Mouse (Mus musculus) lung, adult 18-20 months (tissue): ENCODE measurements around the gene Zmynd15.
"Not testable (repeated sequence)": the region's sequence is repeated elsewhere in the genome, so short reads cannot be mapped to it uniquely, and the experiment has no call there.

Experiments
- DNase-seq, 2 experiments: peaks; one replicate each; pipeline ENCODE4 v3.0.0; 2022; ENCODE audit warnings: mixed read lengths in 2 of 2

Gene Zmynd15

DNA sequence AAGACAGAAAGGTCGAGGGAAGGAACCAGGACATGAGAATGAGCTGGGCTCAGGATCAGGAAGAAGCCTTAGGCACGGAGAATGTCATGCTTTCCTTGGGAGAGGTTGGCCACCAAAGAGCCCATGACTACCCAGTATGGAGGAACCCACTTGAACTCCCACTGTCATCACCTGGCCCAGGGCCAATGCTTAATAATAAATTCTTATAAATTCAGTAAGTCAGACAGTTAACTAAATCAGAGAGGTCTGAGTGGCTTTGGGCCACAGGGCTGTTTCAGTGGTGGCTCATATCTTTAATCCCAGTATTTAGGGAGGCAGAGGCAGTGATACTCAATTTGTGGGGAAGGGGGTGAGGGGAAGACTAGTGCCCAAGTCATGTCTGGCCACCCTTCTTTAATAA, 8.3 kb upstream of the Zmynd15 start:
- no peak for DNase-seq

DNA sequence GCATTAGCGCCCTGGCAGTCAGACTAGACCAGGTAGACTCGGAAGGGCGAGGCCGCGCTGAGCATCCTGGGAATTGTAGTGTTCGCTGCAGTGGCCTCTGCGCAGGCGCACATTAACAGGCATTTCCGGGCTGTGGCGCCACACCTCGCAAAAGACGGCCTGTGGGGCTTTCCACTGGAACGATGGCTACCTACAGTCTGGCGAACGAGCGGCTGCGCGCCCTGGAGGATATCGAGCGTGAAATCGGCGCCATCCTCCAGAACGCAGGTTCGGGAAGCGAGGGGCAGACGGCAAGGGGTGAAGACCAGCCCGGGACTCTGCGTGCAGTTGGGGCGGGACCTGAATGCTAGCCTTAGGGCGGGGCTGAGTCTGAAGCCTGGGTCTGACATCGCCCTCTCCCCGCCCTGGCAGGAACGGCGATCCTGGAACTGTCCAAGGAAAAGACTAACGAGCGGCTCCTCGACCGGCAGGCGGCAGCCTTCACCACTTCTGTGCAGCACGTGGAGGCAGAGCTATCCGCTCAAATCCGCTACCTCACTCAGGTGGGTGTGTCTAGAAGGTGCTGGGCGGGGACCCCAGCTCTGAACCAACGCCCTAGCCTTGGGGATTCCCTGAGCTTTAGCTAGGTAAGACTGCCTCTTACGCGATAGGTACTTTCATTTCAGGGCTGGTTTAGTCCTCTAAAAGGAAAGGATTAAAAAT, 7.3 kb upstream of the Zmynd15 start, which contains the start of gene Med11:
Med11 (plus strand) TSS at position 123 of the 702 bp plus-strand sequence.
- peak; percentile 99 for DNase-seq

DNA sequence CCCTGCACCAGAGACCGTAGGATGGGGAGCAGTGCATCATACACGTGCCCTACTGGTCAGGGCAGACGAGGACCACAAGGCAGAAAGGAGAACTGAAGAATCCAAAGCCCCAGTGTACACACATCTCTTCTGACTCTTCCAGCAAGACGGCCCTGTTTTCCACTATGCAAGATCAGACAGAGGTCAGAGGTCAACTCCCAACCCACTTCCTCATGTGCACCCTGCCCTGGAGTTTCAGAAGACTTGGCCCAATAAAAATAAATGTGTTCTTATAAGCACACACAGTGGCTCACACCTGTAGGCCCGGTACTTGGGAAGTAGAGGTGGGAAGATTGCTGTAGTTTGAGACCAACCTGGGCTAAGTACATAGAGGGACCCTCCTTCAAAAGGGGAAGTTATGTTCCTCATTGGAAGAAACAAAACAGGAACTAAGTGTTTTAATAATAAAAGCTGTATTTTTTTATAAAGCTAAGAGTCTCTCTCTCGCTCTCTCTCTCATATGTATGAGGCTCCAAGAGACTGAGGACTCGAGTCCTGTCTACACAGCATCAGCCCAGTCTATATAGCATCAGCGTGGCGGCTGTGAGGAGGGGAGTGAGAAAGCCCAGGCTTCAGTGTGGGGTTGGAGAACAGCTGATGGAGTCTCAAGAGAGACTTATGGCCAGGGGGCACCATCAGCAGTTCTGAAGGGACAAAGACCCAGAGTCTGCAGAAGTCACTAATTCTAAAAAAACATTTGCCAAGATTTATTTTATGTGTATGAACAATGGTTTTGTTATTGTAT, 5.8 kb upstream of the Zmynd15 start:
- peak in 1 of 2 experiments; percentile 45 for DNase-seq

DNA sequence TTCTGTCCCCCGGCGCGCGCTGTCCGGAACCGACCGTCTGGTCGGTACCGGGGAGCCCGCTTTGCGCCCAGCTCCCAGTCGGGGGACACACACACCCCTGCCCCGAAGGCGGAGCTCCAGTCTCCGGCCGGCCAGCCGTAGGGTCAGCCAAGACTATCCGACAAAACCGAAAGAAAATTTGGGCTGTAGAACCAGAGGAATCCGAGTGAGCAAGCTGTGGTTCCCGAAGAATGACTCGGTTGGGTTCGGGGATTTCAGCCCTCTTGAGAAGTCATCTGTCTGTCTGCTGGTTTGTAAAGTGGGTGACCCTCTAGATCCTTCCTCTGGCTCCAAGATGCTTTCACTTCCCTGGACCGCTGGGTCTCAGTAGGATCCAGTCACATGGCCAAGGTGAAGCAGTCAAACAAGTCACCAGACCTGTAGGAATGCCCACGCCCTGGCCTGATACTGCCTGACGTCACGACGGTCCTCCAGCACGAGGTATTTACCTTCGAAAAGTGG, 418 bp downstream of the Zmynd15 start, which contains the start of gene Cxcl16:
Cxcl16 (minus strand) TSS at position 384 of the 501 bp plus-strand sequence.
- peak; percentile 89 to 92 for DNase-seq

DNA sequence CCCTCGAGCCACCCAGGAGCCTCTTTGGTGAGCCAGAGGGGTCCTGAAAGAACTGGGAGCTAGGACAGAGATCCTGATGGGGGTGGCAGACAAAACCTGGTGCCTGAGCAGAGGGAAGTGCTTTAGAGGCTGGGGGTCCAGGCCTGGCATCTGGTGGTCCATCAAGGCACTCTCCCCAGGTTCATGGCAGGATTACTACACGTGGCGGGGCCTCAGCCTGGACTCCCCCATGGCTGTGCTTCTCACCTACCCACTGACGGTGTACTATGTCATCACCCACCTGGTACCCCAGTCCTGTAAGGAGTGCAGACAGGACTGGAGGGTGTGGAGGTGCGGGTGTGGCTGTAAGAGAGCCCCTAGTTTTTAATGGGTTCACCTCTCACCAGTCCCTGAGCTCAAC, 4.7 kb downstream of the Zmynd15 start:
- no peak for DNase-seq

DNA sequence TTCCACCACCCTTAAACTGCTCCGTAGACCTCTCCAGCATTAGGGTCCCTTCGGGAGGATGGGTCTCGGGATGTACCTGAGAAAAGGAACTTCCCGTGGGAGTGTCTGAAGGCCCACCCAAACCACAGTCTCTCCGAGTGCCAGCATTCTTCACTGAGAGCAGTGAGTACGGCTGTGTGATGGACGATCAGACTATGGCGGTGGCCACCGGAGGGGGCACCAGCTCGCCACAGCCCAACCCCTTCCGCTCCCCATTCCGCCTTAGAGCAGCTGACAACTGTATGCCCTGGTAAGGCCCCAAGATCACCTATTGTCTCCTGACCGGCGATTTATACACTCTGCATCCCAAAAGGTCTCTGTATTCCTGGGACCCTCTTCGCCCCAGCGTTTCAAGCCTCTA, 6.0 kb downstream of the Zmynd15 start:
- no peak for DNase-seq

DNA sequence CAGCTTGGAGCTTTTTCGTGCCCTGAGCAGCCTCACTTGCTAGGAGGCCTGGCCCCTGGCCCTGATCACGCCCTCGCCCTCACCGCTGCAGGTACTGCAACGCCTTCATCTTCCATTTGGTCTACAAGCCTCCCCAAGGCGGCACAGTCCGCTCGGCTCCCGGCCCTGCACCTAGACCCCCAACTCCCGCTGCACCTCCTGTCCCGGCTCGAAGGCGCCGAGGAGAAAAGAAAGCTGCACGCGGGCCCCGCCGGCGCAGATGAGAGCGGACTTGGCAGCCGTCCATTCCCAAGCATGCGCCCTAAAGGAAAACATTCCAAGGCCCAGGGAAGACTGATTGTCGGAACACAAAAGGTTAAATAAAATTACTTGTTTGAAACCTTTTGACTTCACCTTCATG, 6.6 kb downstream of the Zmynd15 start:
- no peak for DNase-seq

DNA sequence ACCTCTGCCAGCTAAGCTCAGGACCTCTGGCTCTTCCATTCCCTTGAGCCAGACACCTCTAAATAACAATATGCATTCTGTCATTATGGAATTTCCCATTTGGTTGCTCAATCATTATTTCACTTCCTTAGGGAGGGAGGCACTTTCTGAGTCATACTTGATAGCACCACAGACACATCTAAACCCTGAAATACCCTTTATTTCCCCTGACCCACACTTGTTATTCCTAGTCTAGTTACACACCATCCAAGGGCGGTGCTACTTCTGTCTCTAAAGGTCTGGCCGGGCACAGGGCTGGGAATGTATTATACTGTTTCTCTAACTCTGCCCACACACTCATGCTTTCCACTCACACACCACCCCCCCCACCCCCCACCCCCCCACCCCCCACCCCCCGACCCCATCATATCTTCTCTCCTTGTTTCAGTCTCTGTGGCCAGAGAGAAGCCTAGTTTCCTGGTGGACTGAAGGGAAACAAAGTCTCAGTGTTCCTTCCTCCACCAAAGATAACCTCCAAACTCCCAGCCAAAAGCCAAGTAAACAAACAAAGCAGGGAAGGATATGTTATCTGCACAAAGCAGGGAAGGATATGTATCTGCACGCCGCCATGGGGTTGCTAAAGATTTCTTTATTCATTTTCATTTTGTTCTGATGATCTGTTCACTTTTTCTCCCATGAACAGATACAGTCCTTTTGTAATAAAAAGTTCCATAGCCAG, 8.8 kb downstream of the Zmynd15 start:
- no peak for DNase-seq

DNA sequence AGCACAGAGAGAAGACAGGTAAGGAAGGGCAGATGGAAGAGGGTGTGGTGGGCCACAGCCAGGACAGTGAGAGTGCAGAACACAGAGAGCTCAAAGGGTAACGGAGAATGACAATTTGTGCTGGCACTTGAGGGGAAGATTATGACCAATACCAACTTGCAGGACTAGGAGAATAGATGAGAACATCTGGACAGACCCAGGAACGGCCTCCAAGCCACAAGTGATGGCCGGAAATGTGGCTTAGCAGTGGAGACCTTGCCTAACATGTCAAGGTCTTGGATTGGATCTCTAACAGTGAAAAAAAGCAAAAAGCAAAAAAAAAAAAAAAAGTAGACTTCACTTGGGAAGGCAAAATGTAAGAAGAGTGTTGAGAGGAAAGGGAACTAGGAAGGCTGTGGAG, 10.5 kb downstream of the Zmynd15 start:
- no peak for DNase-seq

DNA sequence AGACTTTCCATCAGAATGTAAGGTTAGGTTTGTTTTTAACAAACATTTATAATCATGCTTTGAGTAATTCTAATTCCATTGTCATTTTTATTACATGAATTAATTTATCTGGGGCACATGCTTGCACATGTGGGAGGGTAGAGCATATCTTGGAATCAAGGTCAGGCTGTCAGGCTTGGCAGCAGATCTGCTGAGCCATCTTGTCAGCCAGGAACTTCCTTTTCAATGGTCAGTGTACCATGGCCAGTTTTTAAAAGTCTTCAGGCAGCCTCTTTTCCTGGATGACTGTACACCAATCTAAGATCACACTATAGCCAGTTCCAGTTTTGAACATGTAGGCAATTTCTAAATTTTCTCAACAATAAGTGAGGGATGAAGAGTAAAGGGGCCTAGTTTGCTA, 13.5 kb downstream of the Zmynd15 start:
- DNase-seq: no peak

DNA sequence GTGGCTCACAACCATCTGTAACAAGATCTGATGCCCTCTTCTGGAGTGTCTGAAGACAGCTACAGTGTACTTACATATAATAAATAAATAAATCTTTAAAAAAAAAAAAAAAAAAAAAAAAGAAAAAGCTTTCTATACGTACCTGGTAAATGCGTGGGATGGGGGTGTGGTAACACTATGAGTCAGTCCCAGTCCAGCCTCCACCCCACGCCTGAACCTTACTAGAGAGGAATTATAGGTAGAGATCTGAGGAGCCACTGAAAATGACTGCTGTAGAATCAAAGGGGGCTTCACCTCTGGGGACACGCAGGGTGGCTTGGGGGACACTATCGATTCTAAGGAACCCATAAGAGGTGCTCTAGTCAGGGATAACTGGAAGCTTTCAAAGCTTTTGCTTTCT, 14.1 kb downstream of the Zmynd15 start:
- not testable (repeated sequence) for DNase-seq

DNA sequence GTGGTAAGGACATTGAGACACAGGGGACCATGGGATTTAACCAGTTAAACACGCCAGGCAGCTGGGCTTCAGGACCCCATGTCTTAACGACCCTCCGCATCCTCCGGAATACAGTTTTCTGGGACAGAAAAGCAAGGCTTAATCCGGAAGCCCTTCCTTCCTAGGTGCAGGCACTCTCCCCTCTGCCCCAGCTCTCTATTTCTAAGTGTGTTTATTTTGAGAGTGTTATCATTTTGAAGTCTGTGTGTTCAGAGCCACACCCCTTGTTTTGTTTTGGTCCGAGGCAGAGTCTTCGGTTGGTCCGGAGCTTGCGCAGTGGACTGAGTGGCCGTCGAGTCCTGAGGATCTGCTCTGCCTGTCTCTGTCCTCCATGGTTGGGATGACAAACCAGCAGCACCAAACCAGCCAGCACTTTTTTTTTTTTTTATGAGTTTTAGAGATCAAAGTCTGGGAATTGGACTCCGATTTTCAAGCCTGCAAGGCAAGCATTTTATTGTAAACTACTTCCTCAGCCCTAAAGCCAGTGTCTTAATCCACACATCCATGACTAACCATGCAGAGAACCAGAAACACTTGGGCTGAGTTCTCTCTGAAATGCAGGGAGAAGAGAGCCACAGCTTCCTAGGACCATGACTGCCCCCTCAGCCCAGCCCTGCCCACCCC, 15.8 kb downstream of the Zmynd15 start:
- DNase-seq: no peak

DNA sequence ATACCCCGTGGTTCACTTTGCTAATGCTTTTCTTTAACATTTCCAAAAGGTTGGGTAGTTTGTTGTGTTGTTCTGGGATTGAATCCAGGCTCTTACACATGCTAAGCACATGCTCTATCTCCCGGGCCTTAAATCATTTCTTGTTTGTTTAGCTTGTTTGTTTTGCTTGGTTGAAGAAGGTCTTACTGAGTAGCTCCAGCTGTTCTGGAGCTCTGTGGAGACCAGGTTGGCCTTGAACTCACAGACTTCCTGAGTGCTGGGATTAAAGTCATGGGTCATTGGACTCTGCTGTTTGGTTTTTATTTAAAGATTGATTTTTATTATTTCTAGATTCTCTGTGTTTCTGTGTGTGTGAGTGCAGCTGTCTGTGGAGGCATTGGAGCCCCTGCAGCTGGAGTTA, 26.3 kb downstream of the Zmynd15 start:
- no peak for DNase-seq

DNA sequence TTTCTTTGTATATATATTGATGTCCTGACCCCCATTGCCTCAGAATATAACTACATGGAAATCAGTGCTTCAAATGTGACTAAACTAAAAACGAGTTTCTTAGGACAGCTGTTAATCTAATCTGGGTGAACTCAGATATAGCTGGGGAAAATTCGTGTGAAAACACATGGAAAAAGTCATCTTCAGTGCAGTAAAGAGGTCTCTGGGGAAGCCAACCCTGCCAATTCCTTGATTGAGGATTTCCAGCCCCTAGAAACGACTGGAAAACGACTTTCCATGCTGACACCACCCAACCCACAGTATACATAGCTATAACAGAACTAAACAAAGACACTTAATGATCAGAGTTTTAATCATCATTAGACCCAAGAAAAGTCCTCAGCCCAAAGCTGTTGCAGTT, 28.6 kb downstream of the Zmynd15 start:
- DNase-seq: no peak

DNA sequence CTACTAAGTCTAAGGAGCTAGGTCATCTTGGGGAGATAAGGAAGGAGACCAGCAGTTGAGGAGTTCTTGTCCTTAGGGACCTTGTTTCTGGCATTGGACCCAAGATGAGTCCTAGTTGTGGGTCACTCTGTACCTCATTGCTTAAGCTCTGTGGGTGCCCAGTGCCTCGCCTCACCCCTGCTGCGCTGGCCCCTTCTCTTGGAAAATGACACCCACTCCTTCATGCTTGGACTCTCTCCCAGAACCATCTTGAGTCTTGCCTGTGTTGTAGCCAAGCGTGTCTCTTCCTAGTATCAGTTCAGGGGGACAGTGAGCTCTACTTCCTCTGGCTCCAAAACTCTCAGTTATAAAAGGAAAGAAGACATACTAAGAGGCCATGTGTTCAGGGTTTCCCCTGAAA, 29.9 kb downstream of the Zmynd15 start:
- DNase-seq: no peak

DNA sequence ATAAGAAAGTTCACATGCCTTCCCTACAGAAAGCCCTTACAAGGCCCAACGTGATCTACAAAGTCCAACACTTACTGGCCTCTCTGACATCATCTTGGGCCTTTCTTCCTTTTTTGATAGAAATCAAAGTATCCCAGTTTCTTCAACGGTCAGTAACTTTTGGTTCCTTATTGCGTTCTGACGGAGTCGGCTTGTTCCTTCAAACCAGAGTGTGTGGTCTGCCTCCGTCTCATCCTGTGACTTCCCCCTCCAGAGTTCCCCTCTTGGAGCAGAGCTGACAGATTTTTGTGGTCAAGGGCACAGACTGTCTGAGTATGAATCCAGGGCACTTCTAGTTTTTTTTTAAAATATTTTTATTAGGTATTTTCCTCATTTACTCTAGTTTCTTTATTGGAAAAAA, 30.5 kb downstream of the Zmynd15 start:
- DNase-seq: peak; percentile 42 to 51

DNA sequence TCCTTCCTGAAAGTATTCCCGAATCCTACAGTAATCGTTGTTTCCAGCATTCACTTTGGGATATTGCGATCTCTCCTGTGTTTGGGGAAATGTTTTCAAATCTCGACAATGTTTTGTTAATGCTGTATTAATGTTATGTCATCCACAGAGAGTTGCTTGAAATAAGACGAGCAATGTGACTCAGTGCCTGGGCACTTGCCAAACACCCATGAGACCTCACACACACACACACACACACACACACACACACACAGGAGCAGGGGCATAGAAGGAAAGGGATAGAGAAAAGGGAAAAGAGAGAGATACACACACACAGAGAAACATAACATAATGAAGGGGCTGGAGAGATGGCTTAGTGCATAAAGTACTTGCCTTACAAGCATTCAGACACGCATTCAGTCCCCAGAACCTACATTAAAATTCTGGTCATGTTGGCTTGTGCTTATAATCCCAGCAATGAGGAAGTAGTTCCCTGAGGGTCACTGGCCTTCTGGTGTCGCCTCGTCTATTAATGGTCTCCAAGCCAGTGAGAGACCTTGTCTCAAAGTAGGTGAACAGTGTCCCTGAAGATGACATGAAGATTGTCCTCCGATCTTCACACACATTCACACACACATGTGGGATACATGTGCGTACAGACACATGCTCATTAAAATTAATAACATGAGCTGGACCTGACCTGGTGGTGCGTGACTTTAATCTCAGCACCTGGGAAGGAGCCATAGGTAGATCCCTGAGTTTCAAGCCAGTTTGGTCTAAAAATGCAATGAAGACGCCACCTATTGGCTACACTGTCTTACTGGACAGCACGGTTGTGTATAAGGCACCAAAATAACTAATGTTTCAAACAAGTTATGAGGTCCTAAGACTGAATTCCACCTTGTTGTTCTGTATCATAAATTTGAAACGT, 40.6 kb downstream of the Zmynd15 start:
- DNase-seq: peak; percentile 20 to 51

DNA sequence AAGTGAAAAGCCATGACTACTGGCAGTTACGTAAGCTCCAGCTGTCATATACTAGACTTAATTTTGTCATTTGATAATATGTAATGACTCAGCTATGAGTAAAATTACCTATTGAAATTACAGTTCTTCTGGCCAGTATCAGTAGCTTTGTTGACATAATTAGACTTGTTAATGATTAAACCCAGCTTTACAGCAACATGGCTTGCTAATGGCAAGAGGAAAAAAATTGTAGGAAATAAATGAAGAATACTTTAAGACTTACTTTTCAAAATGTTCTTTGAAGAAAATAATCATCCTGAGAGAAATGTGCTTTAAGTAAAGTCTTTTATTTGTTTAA, 41.2 kb downstream of the Zmynd15 start:
- no peak for DNase-seq

DNA sequence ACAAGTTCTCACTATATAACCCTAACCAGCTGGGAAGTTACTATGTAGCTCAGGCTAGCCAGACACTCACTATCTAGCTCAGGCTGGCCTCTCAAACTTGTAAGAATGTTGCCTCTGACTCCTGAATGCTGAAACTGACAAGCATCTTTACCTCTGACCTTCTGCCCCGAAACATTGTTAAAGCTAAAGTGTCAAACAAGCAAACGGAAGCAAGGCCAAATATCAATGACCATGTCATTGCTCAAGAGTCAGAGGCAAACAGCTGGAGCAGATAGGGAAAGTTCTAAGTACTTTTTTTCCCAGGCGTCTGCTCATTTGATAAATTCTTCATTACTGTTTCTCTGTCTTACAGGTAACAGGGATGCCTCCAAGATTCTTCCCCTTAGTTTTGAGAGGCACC, 42.8 kb downstream of the Zmynd15 start:
- DNase-seq: no peak

DNA sequence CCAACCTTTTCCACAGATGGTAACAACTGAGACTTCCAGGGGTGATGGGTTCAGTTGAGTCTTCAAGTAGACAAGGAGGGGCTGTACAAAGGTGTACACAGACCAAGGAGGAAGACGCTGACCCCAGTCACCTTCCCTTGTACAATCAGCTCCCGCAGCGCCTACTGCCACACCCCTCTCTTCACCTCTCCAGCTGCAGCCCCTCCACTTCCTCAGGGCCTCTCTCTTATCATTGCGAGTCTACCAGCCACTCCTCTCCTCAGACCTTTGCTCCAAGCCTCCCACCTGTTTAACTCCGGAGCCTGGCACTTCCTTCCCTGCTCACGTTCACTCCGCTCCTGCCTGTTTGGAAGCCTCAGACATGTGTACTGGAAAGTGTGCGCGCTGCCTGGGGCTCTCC, 45.7 kb downstream of the Zmynd15 start, which contains the start of gene Tm4sf5:
Tm4sf5 (plus strand) TSS at position 275 of the 400 bp plus-strand sequence.
- DNase-seq: no peak

DNA sequence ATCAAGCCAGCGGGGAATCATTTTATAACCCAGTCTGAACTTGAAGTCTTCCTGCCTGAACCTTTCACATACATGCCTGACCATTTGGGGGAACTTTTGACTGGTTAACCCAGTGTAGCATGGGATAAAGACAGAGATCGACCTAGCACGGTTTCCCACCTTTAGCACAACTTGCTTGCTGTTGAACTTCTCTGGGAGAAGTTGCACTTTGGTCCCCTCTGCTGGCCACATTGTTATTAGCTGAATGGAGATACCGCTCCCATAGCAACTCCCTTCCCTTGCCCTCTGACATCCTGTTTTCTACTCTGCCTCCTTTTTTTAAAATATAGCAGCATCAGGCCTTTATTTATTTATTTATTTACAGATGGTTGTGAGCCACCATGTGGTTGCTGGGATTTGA, 47.2 kb downstream of the Zmynd15 start:
- peak; percentile 68 to 78 for DNase-seq
